Mouse (Mus musculus) urinary bladder, postnatal 4 days (tissue): Measurements from ENCODE around the gene Hira.
"Not testable (repeated sequence)": the region's sequence is repeated elsewhere in the genome, so short reads cannot be mapped to it uniquely, and the experiment has no call there.

Experiments
- DNase-seq, 2 experiments: peaks; one replicate each; pipeline ENCODE4 v3.0.0; 2021 to 2022; ENCODE audit warnings: low spot score in 2 of 2

The Hira gene

GRCm38 (mm10) chr16:18876442-18877308, at the start of gene Hira, which contains the start of gene Mrpl40:
Hira (plus strand) TSS chr16:18877037.
Mrpl40 (minus strand) TSS chr16:18876862.
- peak; percentile 94 to 95 for DNase-seq

GRCm38 (mm10) chr16:18828630-18829029, 48.2 kb upstream of the Hira start:
- DNase-seq = no peak

GRCm38 (mm10) chr16:18829102-18829501, 47.7 kb upstream of the Hira start:
- no peak for DNase-seq

GRCm38 (mm10) chr16:18833486-18833885, 43.4 kb upstream of the Hira start:
- no peak for DNase-seq

- DNase-seq = no peak
Observed at GRCm38 (mm10) chr16:18836073-18836467, 40.8 kb upstream of the Hira start.

- DNase-seq = peak; percentile 83 to 93
Observed at GRCm38 (mm10) chr16:18836468-18837208, 40.2 kb upstream of the Hira start, which contains the start of the genes 2510002D24Rik and Gm28539. 2510002D24Rik (plus strand) TSS chr16:18836578. Gm28539 (plus strand) TSS chr16:18836584.

GRCm38 (mm10) chr16:18838346-18838745, 38.5 kb upstream of the Hira start:
- DNase-seq = no peak

GRCm38 (mm10) chr16:18846301-18846820, 30.5 kb upstream of the Hira start:
- no peak for DNase-seq

- not testable (repeated sequence) for DNase-seq
Observed at GRCm38 (mm10) chr16:18849521-18850190, 27.2 kb upstream of the Hira start.

GRCm38 (mm10) chr16:18858551-18858950, 18.3 kb upstream of the Hira start:
- DNase-seq = no peak

- no peak for DNase-seq
Observed at GRCm38 (mm10) chr16:18860186-18860585, 16.7 kb upstream of the Hira start.

- DNase-seq = not testable (repeated sequence)
Observed at GRCm38 (mm10) chr16:18870495-18870894, 6.3 kb upstream of the Hira start.

- DNase-seq = no peak
Observed at GRCm38 (mm10) chr16:18876091-18876441, 771 bp upstream of the Hira start.

- peak; percentile 41 to 61 for DNase-seq
Observed at GRCm38 (mm10) chr16:18877386-18878090, 701 bp downstream of the Hira start.

- DNase-seq = no peak
Observed at GRCm38 (mm10) chr16:18878091-18878720, 1.4 kb downstream of the Hira start.

GRCm38 (mm10) chr16:18884044-18884443, 7.2 kb downstream of the Hira start:
- DNase-seq = no peak

- no peak for DNase-seq
Observed at GRCm38 (mm10) chr16:18893840-18894372, 17.1 kb downstream of the Hira start.

- DNase-seq = no peak
Observed at GRCm38 (mm10) chr16:18895249-18895648, 18.4 kb downstream of the Hira start.

GRCm38 (mm10) chr16:18896429-18896828, 19.6 kb downstream of the Hira start:
- DNase-seq = no peak

GRCm38 (mm10) chr16:18905648-18906047, 28.8 kb downstream of the Hira start:
- no peak for DNase-seq
